Mouse (Mus musculus) CH12.LX (cell line): Measurements from ENCODE around the gene A430033K04Rik.
A peak's percentile ranks its signal among the peaks of the same experiment; 100 is the strongest.

Experiments
- CHD2 ChIP-seq: IDR thresholded peaks from 2 replicates; pipeline ENCODE4 v1.6.1; 2011; ENCODE audit warnings: low read length, improper control_type of control experiment
- CTCF ChIP-seq, 2 experiments: IDR thresholded peaks in 1 of 2; conservative IDR thresholded peaks in 1 of 2; 2 replicates each; pipeline ENCODE4 v1.5.1; 2011 to 2012; ENCODE audit warnings: low read depth in 2 of 2, low read length in 2 of 2, improper control_type of control experiment in 1 of 2, inconsistent platforms in 1 of 2, mild to moderate bottlenecking in 1 of 2, moderate library complexity in 1 of 2
- HCFC1 ChIP-seq: IDR thresholded peaks from 2 replicates; pipeline ENCODE4 v1.6.1; 2012; ENCODE audit warnings: low read depth, mild to moderate bottlenecking, inconsistent platforms, low read length, improper control_type of control experiment
- POLR2A ChIP-seq: IDR thresholded peaks from 2 replicates; pipeline ENCODE4 v1.6.1; 2011; ENCODE audit warnings: low read depth, mild to moderate bottlenecking, improper control_type of control experiment, low read length
- RAD21 ChIP-seq: IDR thresholded peaks from 2 replicates; pipeline ENCODE4 v1.6.1; 2011; ENCODE audit warnings: low read depth, mild to moderate bottlenecking, low read length, improper control_type of control experiment, moderate library complexity
- TBP ChIP-seq: conservative IDR thresholded peaks from 2 replicates; pipeline ENCODE4 v1.6.1; 2011; ENCODE audit warnings: low read depth, low read length, improper control_type of control experiment
- USF1 ChIP-seq: IDR thresholded peaks from 2 replicates; pipeline ENCODE4 v1.6.1; 2014; ENCODE audit warnings: low read depth, mild to moderate bottlenecking, inconsistent platforms, low read length, improper control_type of control experiment
- ZNF384 ChIP-seq: IDR thresholded peaks from 2 replicates; pipeline ENCODE4 v1.6.1; 2012; ENCODE audit warnings: low read depth, low read length, improper control_type of control experiment, inconsistent platforms

DNA sequence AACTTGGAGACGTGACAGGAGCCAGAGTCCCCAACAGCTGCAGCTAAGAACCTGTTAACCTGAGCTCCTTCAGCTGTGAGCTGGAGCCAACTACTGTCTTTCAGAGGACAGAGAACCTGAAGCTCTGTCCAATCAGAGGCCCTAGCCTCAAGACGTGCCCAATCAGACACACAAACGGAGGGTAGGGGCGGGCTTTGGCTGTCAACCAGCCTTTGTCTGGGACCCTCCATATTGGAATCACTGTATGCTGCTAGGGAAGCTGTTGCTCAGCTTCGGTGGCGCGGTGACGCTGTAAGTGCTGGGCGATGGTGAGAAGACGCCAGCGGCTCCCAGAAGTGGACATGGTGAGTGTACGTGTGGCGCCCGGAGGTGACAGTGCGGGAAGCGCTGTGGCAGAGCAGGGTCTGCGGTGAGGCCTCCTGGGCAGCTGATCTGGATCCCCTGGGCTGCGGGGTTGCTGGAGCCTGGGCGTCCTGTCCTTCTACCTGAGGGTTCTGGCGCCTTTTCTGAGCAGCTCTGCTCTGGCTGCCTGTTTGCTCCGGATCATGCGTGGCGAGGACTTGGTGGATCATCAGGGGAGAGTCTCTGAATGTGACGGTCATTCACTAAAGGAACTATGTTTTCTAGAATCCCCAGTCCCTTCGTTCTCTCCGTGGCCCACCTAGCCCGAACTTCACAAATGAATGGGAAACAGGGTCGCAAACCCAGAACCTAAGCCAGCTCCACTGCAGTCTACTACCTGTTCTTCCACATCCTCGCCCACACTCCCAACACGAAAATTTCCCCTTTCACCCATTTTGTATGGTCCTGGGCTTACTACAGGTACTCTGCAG is at the start of gene A430033K04Rik:
- no peak for TF ChIP-seq ZNF384
- no peak for TF ChIP-seq USF1
- TF ChIP-seq RAD21 = no peak
- TF ChIP-seq POLR2A = peak; percentile 71
- TF ChIP-seq TBP = peak; percentile 77
- TF ChIP-seq CTCF (conservative IDR thresholded peaks at IDR 0.05 in 1 of 2, IDR thresholded peaks at IDR 0.05 in 1 of 2; ENCODE audit: low read depth in 2 of 2, low read length in 2 of 2) = no peak
- 0 out of 2 replicates have a peak, but pooled peaks have one; percentile 25 for TF ChIP-seq HCFC1
- TF ChIP-seq CHD2 = peak; percentile 90
